Mouse (Mus musculus) inflammation-experienced regulatory T-cells, adult 16 weeks (primary cell): Measurements from ENCODE around the gene Agrn. TPM values are rescaled to one million over a fixed set of nuclear protein-coding genes. Genes with fewer than 3 reads are reported as not detected.

Experiments used
- polyA plus RNA-seq: library from polyadenylated mRNA; unstranded; fragments of 100-300 nt; shearing (Covaris generic); gene quantifications from one replicate; pipeline ENCODE4 v1.2.1, GENCODE M21; 2017

The Agrn gene
- polyA plus RNA-seq, result 2.0 TPM

DNA sequence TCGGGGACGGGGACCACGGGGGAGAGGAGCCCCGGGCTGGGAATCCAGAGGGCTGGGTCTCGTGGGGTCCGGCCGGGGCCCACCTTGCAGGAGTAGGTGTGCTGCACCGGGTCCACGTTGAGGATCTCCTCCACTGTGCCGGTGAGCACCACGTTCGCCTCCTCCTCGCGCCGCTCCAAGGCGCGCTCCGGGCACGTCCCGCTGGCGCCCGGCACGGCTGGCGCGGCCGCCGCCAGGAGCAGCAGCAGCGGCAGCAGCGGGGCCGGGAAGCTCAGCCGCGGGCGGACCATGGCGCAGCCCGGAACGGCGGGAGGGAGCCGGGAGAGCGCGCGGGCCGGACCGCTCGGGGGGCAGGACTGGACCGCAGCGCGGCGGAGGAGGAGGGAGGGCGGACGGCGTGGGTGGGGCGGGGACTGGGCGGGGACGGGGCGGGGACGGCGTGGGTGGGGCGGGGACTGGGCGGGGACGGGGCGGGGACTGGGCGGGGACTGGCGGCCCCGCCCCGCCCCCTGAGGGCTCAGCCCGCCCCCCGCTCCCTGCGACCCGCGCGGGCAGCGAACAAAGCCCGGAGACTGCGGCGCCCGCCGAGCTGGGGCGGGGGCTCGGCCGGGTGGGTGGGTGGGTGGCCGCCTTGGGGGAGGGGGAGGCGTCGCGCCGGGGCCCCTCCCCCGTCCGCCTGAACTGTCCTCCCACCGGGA is at the start of gene Agrn:
TSS of gene Agrn (minus strand) at position 358 of the 698 bp plus-strand sequence.

DNA sequence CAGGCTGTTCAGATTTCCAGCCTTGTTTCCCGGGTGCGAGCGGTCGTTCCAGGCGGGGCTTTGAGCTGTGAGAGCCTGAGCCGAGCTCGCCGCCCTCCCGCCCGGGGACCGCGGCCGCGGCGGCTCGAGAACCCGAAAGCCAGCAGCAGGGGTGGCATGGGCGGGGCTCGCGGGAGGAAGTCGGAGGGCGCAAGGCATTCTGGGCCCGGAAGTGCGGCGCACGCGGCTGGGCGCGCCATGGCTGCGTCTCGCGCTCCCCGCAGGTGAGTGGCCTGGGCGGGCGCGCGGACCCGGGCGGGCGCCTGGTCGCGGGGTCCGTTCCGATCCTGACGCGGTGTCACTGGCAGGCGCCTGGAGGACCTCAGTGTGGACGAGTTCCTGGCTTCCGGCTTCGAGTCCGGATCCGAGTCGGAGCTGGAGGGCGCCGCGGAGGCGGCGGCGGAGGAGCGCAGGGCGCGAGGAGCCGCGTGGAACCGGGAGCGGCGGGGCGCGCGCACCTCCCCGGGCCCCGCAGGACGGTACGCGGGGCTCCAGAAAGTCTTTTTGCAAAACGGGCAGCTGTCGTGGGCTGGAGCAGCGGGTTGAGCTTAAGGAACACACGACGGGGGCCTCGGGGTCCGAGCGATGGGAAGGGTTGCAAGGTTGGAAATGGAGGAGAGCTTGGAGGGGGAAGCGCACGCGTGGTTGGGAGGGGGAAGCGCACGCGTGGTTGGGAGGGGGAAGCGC is 38.7 kb upstream of the Agrn start, which contains the start of gene Noc2l:
TSS of gene Noc2l (plus strand) at position 203 of the 726 bp plus-strand sequence.

DNA sequence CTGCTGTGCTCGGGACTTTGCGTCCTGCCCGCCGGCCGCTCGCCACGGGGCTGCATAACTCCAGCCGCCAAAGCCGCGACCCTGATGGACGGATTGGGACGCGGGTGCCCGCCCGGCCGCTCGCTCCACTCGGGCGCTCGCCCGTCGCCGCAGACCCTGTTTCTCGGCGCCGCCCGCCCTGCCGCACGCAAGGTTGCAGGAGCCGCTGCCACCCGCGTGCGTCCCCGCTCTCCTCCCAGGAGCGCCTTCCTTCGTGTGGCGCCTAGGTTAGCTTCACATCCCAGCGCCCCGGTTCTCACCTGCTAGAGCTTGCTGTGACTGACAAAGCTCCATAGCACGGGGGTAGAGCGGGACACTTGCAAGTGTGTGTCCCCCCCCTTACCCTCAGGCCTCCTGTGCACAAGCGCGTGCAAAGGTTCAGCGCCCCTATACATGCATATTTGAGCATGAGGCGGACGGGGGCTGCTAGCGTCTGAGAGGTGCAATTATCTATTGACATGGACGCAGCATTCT is 37.5 kb upstream of the Agrn start, which contains the start of gene Plekhn1:
TSS of gene Plekhn1 (minus strand) at position 157 of the 513 bp plus-strand sequence.

DNA sequence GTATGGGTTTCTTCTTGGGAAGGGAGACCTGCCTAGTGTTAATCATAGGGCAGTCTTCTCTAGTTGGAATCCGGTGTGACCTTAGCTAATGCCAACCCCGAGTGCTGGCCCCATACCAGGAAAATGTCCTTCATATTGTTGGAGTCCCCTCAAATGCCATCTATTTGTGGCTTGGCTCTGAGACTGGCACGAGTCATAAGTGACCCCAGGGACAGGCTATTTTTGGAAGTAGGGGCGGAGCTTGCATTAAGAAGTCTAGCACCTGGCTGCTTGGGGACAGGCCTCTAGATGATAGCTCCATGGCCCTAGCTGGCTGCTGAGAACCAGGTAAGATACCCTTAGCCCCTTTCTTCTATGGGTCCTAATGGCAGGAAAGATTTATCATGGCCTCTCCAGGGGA is 18.4 kb upstream of the Agrn start, which contains the start of gene Perm1:
TSS of gene Perm1 (plus strand) at position 220 of the 400 bp plus-strand sequence.

DNA sequence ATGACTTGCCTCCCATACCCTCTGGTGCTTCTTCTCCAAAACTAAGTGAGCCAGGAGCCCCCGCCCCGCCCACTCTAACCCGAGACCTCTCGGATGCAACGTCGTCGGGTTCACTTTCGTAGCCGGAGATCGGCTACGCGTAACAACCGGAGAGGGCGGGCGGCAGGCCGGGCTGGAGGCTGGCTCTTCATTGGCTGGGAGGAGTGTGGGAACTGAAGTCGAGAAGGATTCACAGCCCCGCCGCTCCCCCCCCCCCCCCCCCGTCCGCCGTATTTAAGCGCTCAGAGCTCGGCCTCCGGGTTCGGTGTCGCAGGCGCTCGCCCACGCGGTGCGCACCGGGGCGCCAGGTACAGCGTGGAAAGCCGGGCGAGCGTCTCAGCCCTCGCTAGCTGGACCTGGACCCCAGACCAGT is 5.7 kb upstream of the Agrn start, which contains the start of gene AW011738:
TSS of gene AW011738 (plus strand) at position 304 of the 412 bp plus-strand sequence.

DNA sequence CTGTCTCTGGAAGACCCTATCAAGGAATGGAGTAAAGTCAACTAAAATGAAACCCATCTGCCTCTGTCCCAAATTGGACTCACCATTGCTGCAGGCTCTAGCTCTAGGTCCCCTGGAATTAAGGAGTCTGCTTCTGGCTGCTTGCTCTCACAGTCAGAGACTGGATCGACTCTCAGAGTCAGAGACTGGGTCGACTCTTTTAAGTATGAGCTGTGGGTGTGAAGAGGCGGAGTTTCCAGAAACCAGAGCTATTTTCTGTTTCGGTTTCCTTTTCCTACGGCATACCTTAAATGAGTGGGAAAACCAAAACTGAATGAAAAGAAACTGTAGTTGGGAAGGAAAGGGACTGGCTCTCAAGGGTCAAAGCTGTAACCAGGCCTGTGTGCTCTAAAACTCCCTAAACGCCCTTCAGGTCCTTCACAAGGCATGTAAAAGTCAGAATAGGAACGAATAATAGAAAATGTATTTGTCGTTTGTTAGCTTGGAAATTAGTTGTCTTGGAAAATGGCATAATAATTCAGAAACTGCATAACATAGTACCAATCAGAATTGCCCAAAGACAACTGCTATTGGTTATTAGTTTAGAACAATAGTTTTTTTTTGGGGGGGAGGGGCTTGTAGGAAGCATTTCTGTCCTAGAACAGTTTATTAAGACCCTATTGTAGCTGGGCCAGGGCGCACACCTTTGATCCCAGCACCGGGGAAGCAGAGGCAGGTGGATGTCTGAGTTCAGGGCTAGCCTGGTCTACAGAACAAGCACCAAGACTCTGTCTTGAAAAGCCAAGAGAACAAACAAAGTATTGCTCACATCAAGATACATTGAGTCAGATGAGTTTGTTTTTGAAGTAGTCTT is 3.6 kb upstream of the Agrn start, which contains the start of gene Isg15:
TSS of gene Isg15 (minus strand) at position 196 of the 853 bp plus-strand sequence.

DNA sequence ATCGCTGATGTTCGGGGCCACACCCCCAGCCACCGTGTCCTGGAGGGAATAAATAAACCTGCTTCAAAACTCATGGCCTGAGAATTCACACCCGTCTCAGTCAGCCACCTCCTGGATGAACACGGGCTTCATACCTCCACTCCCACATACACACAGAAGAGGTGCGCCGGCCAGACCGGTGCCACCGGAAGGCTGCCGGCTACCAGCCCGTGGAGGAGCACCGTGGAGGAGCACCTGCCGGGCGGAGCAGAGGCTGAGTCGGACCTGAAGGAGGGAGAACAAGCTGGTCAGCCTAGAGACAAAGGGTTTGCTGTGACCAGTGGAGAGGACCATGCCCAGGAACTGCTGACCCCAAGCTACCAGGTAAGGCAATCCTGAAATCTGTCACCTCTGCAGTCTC is 66.9 kb downstream of the Agrn start, which contains the start of gene Rnf223:
TSS of gene Rnf223 (plus strand) at position 78 of the 400 bp plus-strand sequence.

Other genes starting within 250 kb of the Agrn start
- gene C1qtnf12, start 235.2 kb downstream of the Agrn start, polyA plus RNA-seq, result 15.3 TPM
- 1.6 TPM for gene B3galt6, start 204.8 kb downstream of the Agrn start, polyA plus RNA-seq
- gene Sdf4, start 204.6 kb downstream of the Agrn start, polyA plus RNA-seq, result 605 TPM
- gene Tnfrsf4, start 183.6 kb downstream of the Agrn start, polyA plus RNA-seq, result 1,006 TPM
- gene Tnfrsf18, start 171.3 kb downstream of the Agrn start, polyA plus RNA-seq, result 795 TPM
- 0.26 TPM for gene Ttll10, start 138.1 kb downstream of the Agrn start, polyA plus RNA-seq
- gene 9430015G10Rik, start 87.5 kb downstream of the Agrn start, polyA plus RNA-seq, result 46.9 TPM
- gene Rnf223, start 67.0 kb downstream of the Agrn start, polyA plus RNA-seq, result 0.20 TPM
- 44.2 TPM for gene Isg15, start 3.3 kb upstream of the Agrn start, polyA plus RNA-seq
- 31.8 TPM for gene AW011738, start 5.8 kb upstream of the Agrn start, polyA plus RNA-seq
- gene Perm1, start 18.4 kb upstream of the Agrn start, polyA plus RNA-seq, result 2.2 TPM
- 8.3 TPM for gene Plekhn1, start 37.4 kb upstream of the Agrn start, polyA plus RNA-seq
- 21.2 TPM for gene Noc2l, start 38.5 kb upstream of the Agrn start, polyA plus RNA-seq
- gene Samd11, start 58.2 kb upstream of the Agrn start, polyA plus RNA-seq, result 5.8 TPM
- gene Vmn2r-ps159, start 133.6 kb upstream of the Agrn start, polyA plus RNA-seq, result not detected